Mouse (Mus musculus): Measurements from ENCODE around the gene Capg. TPM values are rescaled to one million over a fixed set of nuclear protein-coding genes. Genes with fewer than 3 reads are reported as not detected.

Capg gene
- polyA plus RNA-seq, 1 experiment from 2014 or later, result 5.4 TPM

DNA sequence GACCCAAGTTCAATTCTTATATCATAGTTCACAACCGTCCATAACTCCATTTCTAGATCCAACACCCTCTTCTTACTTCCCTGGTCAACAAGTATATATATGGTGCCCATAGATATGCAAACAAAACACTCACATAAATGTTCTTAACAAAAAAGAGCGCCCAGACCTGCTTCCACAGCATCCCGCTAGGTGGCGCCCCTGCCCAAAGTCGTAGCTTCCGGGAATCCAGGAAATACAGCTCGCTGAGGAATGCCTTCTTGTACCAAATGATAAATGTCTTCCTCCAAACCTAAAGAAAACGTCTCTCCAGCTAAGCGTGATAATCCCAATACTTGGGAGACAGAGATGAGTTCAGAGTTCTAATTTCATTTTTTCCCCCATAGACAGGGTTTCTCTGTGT, 9.0 kb upstream of the Capg start:
- Histone ChIP-seq H3K36me3 (replicated peaks) (no peaks in the 10 kb centered on the region), H3K27ac (no peak overlapping the region), H3K4me3 (replicated peaks) (0 out of 2 replicates have a peak overlapping the region, but pooled peaks have one; percentile 6), H3K27me3 (no peaks in the 10 kb centered on the region), H3K4me2 (peak overlapping the region; percentile 37), H3K9me3 (no peaks in the 10 kb centered on the region), H3K4me1 (peaks cover 22% of the 10 kb centered on the region), H3K9ac (no peak overlapping the region)
- WGBS, result 5% methylated on average over 9 of the region's 9 CpGs
- ATAC-seq (ENCODE audit: low FRiP score), result no peak

GRCm38 (mm10) chr6:72537998-72538500, 6.1 kb upstream of the Capg start:
- Histone ChIP-seq H3K27ac (no peak overlapping the region), H3K27me3 (no peaks in the 10 kb centered on the region), H3K4me3 (replicated peaks) (peak overlapping the region; percentile 42), H3K4me2 (peak overlapping the region; percentile 59), H3K4me1 (peaks cover 13% of the 10 kb centered on the region), H3K36me3 (replicated peaks) (no peaks in the 10 kb centered on the region), H3K9ac (peak overlapping the region; percentile 51), H3K9me3 (no peaks in the 10 kb centered on the region)
- 54% methylated on average over 10 of the region's 10 CpGs for WGBS
- no peak for ATAC-seq (ENCODE audit: low FRiP score)

GRCm38 (mm10) chr6:72538562-72539031, 5.6 kb upstream of the Capg start:
- Histone ChIP-seq H3K4me1 (peaks cover 16% of the 10 kb centered on the region), H3K27me3 (no peaks in the 10 kb centered on the region), H3K4me2 (peak overlapping the region; percentile 59), H3K9ac (peak overlapping the region; percentile 51), H3K27ac (no peak overlapping the region), H3K9me3 (no peaks in the 10 kb centered on the region), H3K4me3 (replicated peaks) (peak overlapping the region; percentile 42), H3K36me3 (replicated peaks) (no peaks in the 10 kb centered on the region)
- WGBS, result 2% methylated on average over 16 of the region's 16 CpGs
- peak; percentile 91 for ATAC-seq (ENCODE audit: low FRiP score)

- no peak for ATAC-seq (ENCODE audit: low FRiP score)
- 73% methylated on average over 12 of the region's 12 CpGs for WGBS
- Histone ChIP-seq H3K4me1 (peaks cover 13% of the 10 kb centered on the region), H3K27ac (no peak overlapping the region), H3K27me3 (peaks cover 13% of the 10 kb centered on the region), H3K36me3 (replicated peaks) (no peaks in the 10 kb centered on the region), H3K4me3 (replicated peaks) (no peak overlapping the region), H3K4me2 (no peak overlapping the region), H3K9ac (no peak overlapping the region), H3K9me3 (no peaks in the 10 kb centered on the region)
These were observed 833 bp upstream of the Capg start for GRCm38 (mm10) chr6:72543265-72543850.

DNA sequence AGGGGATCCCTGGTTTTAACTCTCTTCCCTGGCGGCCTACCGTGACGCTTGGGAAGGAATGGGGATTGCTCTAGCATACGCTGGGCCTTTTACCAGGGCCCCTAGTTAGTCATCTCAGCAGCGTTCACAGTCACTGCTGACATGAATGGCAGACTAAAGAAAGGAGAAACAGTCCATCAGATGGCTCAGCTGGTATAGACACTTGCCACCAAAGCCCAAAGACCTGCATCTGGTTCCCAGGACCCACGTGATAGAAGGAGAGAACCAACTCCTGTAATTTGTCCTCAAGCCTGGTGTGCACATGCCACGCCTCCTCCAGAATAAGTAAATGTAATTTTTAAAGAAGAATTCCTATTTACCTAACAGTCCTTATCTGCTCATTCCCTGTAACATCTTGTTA, 1.2 kb downstream of the Capg start:
- H3K9me3 ChIP-seq, result no peaks in the 10 kb centered on the region
- 52% methylated on average over 7 of the region's 7 CpGs for WGBS
- H3K27ac ChIP-seq, result no peak overlapping the region
- H3K9ac ChIP-seq, result no peak overlapping the region
- H3K27me3 ChIP-seq, result peaks cover 13% of the 10 kb centered on the region
- H3K4me2 ChIP-seq, result no peak overlapping the region
- H3K36me3 ChIP-seq (replicated peaks), result no peaks in the 10 kb centered on the region
- H3K4me3 ChIP-seq (replicated peaks), result no peak overlapping the region
- ATAC-seq (ENCODE audit: low FRiP score), result no peak
- 0 out of 2 replicates have a peak, but pooled peaks cover 13% of the 10 kb centered on the region for H3K4me1 ChIP-seq

GRCm38 (mm10) chr6:72547121-72547520, 2.9 kb downstream of the Capg start:
- no peaks in the 10 kb centered on the region for H3K9me3 ChIP-seq

GRCm38 (mm10) chr6:72547862-72548261, 3.7 kb downstream of the Capg start:
- no peak for ATAC-seq (ENCODE audit: low FRiP score)
- no peak overlapping the region for H3K9ac ChIP-seq
- no peak overlapping the region for H3K4me3 ChIP-seq (replicated peaks)
- H3K4me1 ChIP-seq, result peaks cover 22% of the 10 kb centered on the region
- H3K36me3 ChIP-seq (replicated peaks), result no peaks in the 10 kb centered on the region
- 95% methylated on average over 3 of the region's 3 CpGs for WGBS
- no peak overlapping the region for H3K27ac ChIP-seq
- H3K9me3 ChIP-seq, result no peaks in the 10 kb centered on the region
- peaks cover 13% of the 10 kb centered on the region for H3K27me3 ChIP-seq
- H3K4me2 ChIP-seq, result no peak overlapping the region

More at GRCm38 (mm10) chr6:72547121-72547520, 2.9 kb downstream of the Capg start:
- 92% methylated on average over 2 of the region's 2 CpGs for WGBS
- Histone ChIP-seq H3K4me2 (no peak overlapping the region), H3K4me3 (replicated peaks) (no peak overlapping the region), H3K27me3 (peaks cover 13% of the 10 kb centered on the region), H3K36me3 (replicated peaks) (no peaks in the 10 kb centered on the region), H3K9ac (no peak overlapping the region), H3K4me1 (peaks cover 14% of the 10 kb centered on the region; the same call in 1 of the 2 replicates), H3K27ac (no peak overlapping the region)
- ATAC-seq (ENCODE audit: low FRiP score), result no peak

- no peak for ATAC-seq (ENCODE audit: low FRiP score)
- no peaks in the 10 kb centered on the region for H3K36me3 ChIP-seq (replicated peaks)
- 70% methylated on average over 9 of the region's 9 CpGs for WGBS
- no peak overlapping the region for H3K4me3 ChIP-seq (replicated peaks)
- no peak overlapping the region for H3K27ac ChIP-seq
- H3K4me2 ChIP-seq, result no peak overlapping the region
- H3K4me1 ChIP-seq, result peaks cover 24% of the 10 kb centered on the region
- no peak overlapping the region for H3K9ac ChIP-seq
- H3K27me3 ChIP-seq, result peaks cover 10% of the 10 kb centered on the region
- H3K9me3 ChIP-seq, result no peaks in the 10 kb centered on the region
These were observed 4.9 kb downstream of the Capg start for GRCm38 (mm10) chr6:72549041-72549580.

- 73% methylated on average over 6 of the region's 6 CpGs for WGBS
- H3K36me3 ChIP-seq (replicated peaks), result no peaks in the 10 kb centered on the region
- H3K27me3 ChIP-seq, result 0 out of 2 replicates have a peak, but pooled peaks cover 3% of the 10 kb centered on the region
- no peak overlapping the region for H3K4me3 ChIP-seq (replicated peaks)
- H3K27ac ChIP-seq, result no peak overlapping the region
- no peaks in the 10 kb centered on the region for H3K9me3 ChIP-seq
- peaks cover 17% of the 10 kb centered on the region for H3K4me1 ChIP-seq
- no peak overlapping the region for H3K4me2 ChIP-seq
- no peak for ATAC-seq (ENCODE audit: low FRiP score)
- H3K9ac ChIP-seq, result no peak overlapping the region
These were observed 5.8 kb downstream of the Capg start for GRCm38 (mm10) chr6:72550025-72550424.

DNA sequence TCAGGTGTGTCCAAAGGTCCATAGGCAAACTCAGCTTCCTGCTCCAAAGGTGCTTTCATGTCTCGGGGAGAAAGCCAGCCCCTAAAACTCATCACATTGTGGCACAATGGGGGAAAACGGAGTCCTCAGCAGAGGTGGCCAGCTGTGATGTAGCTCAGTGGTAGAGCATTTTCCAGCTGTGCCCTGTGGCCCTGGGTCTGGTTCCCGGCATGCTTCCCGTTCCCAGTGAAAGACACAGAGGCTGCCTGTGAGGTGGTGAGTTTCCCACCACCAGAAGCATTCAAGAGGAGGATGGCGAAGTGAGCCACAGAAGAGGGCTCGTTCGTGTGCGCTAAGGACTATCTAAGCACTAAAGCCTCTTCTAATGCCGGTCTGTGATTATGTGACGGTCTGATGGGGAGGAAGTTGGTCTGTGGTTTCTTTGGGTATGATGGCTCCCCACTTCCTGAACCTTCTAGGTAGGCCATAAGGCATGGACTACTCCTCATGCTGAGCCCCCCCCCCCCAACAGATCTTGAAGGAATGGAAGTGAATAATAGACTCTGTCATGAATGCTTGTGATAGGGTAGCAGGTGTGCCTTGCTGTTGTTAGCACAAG, 6.4 kb downstream of the Capg start:
- no peaks in the 10 kb centered on the region for H3K9me3 ChIP-seq
- H3K27ac ChIP-seq, result no peak overlapping the region
- no peak overlapping the region for H3K9ac ChIP-seq
- H3K4me3 ChIP-seq (replicated peaks), result no peak overlapping the region
- H3K4me2 ChIP-seq, result no peak overlapping the region
- no peaks in the 10 kb centered on the region; the same call in 1 of the 2 replicates for H3K27me3 ChIP-seq
- peaks cover 17% of the 10 kb centered on the region for H3K4me1 ChIP-seq
- ATAC-seq (ENCODE audit: low FRiP score), result no peak
- WGBS, result 89% methylated on average over 10 of the region's 10 CpGs
- H3K36me3 ChIP-seq (replicated peaks), result no peaks in the 10 kb centered on the region

DNA sequence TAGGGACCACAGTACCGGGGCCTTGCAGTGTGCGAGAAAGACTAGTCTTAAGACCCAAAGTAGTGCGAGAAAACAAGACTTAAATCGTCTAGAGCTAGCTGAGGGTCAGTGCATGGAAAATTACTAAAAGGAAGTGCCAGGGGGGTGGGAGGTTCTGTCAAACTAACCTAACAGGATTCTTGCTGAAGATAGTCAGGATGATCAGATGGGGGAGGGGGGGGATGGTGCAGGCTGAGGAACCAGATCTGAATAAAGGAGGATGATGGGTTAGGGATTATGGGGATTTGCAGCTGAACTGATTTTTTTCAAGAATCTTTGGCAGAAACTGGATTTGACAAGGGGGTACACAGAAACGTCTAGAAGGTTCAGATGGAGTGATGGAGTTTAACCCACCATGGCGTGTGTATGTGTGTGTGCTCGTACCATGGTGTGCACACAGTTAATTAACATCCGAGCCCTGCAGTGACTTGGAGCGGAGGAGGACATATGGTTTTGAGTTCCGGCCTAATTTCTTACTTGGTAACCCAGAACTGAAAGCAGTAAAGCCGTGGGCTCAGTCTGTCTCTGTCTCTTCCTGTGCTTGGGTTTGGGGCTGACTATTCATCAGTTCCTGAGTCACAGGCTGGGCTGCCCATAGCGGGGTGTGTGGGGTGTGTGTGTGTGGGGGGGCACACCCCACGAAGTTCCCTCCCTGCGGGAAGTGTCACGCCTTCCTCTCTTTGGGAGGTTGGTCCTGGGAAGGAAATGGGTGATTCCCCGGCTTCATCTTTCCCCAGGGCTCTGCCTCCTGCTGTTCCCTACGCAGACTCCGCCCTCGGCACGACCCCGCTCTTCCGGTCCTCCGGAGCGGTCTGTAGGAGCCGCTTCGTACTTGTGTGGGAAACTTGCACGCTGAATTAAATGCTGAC, 8.2 kb downstream of the Capg start:
- Histone ChIP-seq H3K27me3 (no peaks in the 10 kb centered on the region; the same call in 1 of the 2 replicates), H3K9ac (peak overlapping the region; percentile 59), H3K4me3 (replicated peaks) (peak overlapping the region; percentile 41), H3K36me3 (replicated peaks) (no peaks in the 10 kb centered on the region), H3K9me3 (no peaks in the 10 kb centered on the region), H3K4me2 (peak overlapping the region; percentile 70), H3K4me1 (peaks cover 17% of the 10 kb centered on the region), H3K27ac (peak overlapping the region; percentile 76)
- peak; percentile 89 for ATAC-seq (ENCODE audit: low FRiP score)
- WGBS, result 21% methylated on average over 27 of the region's 27 CpGs

- H3K4me1 ChIP-seq, result peaks cover 17% of the 10 kb centered on the region
- H3K9me3 ChIP-seq, result no peaks in the 10 kb centered on the region
- H3K27me3 ChIP-seq, result no peaks in the 10 kb centered on the region; the same call in 1 of the 2 replicates
- no peaks in the 10 kb centered on the region for H3K36me3 ChIP-seq (replicated peaks)
- H3K4me2 ChIP-seq, result peak overlapping the region; percentile 70
- no peak for ATAC-seq (ENCODE audit: low FRiP score)
- H3K9ac ChIP-seq, result peak overlapping the region; percentile 59
- WGBS, result 17% methylated on average over 8 of the region's 8 CpGs
- H3K4me3 ChIP-seq (replicated peaks), result peak overlapping the region; percentile 41
- peak overlapping the region; percentile 76 for H3K27ac ChIP-seq
These were observed 8.9 kb downstream of the Capg start for GRCm38 (mm10) chr6:72553079-72553412.
